Mouse (Mus musculus): Measurements from ENCODE around the gene Gcn1l1.

Gene Gcn1l1

DNA sequence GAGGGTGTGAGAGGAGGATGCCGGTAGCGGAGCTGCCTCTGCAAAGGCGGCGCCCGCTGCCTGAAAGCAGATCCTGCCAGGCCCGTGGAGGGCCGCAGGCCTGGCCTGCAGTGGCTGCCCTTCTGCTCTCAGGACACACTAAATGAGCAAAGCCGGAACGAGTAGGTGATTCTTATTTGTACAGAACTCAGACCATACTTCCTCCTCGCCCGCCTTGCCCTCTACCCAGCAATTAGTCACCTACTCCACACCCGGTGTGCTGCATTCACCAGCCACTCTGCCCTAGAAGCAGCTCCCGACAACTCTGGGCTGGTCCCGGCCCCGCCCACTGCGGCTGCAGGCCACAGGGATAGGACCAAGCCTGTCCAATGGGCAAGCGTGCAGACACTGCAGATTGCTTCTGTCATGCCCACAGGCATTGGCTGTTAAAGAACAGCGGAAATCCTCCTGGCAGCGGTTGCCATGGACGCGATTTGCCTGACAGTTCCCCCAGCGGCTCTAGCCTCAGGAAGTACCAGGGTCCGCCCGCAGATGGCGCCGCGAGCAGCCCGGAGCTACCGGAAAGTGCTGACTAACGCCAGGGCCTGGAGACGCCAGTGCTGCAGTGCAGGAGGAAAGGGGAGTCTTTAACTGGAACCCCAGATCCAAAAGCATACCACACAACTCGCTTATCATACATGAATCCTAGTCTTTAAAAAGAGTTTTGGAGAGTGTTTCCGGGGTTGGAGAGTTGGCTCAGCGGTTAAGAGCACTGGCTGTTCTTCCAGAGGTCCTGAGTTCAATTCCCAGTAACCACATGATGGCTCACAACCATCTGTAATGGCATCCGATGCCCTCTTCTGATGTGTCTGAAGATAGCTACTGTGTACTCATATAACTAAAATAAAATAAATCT, 87.9 kb downstream of the Gcn1l1 start:
- in situ Hi-C loops (cut with MboI, MseI), result no loop called here

DNA sequence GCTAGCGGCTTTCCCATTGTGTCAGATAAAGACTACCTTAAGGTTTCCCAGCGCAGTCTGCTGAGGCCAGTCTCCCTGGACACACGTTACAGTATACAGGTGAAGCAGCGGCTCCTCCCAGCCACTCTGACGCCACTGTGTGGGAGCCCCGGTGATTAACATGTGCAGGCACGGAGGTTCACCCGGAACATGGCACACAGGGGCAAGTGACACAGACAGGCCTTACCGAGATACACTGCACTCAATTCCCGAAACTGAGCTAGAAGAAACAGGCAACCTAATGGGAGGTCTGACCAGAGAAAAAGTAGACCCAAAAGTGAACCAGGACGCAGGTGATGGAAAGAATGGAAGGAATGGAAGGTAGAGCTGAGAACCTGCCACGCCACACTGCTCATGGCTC, 88.7 kb downstream of the Gcn1l1 start:
- in situ Hi-C loops (cut with MboI, MseI), result no loop called here

DNA sequence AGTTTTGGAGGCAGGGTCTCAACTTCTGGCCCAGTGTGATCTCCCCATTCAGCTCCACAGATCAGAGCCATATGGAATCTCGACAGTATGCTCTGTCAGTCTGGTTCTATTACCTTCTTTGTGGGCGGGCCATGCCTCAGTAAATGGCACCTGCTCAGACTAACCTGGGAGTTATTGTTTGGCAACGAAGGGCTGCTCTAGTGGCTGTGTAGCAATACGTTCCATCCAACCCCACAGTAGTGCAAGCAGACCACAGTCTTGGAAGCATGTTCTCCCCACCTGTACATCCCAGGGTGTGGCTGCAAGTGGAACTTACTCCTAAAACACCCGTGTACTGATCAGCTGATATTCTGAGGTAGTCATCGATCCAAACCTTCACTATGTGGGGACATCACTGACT, 91.6 kb downstream of the Gcn1l1 start:
- in situ Hi-C loops (cut with MboI, MseI), result loop anchor here (5.0 kb wide), 1 partner anchor 81 kb away; no protein-coding TSS in a partner anchor

DNA sequence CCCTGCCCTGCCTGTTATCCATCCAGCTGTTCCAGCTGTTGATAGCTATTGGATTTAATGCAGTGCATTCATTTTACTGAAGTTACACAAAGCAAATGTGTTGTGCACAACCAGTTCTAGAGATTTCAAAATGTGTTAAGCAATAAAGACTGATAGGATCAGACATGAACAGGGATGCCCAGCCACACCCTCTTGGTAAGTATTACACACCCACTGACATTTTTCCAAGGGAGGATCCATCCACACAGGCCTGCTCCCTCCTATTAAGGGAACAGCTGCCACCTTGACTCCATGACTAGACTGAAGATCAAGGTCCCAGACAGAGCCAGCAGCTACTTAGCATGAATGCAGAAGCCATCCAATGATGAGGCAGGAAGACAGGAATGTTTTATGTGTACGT, 92.2 kb downstream of the Gcn1l1 start:
- in situ Hi-C loops (cut with MboI, MseI), result loop anchor here (5.0 kb wide), 1 partner anchor 80 kb away; no protein-coding TSS in a partner anchor

DNA sequence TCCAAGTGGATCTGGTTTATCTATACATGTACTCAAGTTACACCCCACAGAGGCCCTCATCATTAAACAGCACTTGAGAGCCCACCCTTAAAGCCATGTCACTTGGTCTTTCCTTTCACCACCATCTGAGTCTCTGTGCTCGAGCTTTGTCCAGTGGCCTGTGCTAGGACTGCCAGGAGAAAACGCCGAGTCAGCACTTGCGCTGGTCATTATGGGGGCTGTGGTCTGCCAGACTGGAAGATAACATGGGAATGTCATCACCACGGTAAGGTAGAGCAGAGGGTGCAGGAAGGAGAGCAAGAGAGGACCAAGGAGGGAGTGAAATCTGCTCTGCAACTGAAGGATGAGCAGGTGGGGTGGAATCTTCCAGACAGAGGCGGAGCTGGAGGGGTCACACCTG, 93.3 kb downstream of the Gcn1l1 start:
- in situ Hi-C loops (cut with MboI, MseI), result loop anchor here (5.0 kb wide), 1 partner anchor 79 kb away; no protein-coding TSS in a partner anchor

DNA sequence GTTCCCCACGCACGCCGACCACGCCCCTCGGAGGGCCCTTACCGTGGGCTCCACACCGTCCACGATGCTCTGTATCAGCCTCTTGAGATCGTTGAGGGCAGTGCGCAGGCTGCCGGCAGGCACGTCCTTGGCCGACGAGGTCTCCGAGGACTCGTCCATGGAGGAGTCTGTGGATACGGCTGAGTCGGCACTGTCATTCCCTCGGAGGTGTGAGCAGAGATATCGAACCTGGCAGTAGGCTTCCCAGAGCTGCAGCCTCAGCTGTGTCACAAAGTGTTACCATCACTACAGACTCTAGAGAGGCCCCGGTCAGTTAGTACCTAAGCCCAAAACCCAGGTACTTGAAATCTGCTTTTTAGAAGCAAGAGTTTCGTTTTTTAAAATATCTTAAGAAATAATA, 97.6 kb downstream of the Gcn1l1 start:
- in situ Hi-C loops (cut with MboI, MseI), result no loop called here

DNA sequence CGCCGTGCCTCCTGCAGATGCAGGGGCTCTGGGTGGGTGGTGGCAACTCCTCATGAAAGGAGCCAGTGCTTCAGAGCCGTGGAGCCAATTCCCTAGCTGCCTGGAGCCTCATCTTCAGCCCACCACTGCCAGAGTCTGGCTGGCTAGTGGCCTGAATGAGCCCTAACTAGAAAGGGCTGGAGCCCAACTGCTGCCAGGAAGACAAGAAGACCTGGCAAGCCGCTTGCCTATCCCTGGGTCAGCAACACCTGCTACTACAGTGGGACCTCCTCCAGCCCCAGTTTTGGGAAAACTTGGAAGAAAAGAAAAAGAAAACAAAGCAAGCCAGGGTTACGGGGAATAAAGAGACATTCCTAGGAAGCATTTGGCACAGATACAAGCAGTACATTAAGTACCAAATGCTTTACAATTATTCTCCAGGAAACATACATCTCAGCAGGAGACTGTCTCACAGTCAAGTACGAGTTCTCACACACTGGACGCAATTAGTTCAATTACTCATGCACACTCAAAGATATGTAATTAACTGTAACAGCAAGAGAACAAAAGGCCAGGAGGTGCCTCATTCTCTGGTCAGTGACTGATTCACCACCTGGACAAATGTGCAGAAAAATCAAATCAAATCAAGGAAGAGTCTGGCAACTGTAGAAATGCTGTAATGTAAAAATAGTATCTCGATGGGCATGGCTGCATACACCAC, 101.5 kb downstream of the Gcn1l1 start:
- in situ Hi-C loops (cut with MboI, MseI), result no loop called here

DNA sequence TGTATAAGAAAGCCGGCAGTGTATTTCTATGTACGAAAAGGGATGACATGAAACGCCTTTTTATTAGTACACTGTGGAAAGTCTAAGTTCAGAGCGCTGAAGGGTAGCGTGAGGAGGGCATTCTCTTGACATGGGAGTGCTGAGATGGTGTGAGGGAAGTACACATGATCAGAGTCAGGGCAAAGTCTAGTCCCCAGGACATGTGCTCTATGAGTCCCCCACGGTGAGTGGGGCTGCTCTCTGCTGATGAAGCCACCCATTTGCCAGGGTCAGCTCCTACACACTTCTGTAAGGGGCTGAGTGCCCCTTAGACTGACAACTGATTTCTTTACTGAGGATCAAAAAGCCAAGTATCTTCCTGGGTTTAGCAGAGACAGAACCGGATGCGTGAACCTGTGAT, 102.2 kb downstream of the Gcn1l1 start:
- in situ Hi-C loops (cut with MboI, MseI), result no loop called here

DNA sequence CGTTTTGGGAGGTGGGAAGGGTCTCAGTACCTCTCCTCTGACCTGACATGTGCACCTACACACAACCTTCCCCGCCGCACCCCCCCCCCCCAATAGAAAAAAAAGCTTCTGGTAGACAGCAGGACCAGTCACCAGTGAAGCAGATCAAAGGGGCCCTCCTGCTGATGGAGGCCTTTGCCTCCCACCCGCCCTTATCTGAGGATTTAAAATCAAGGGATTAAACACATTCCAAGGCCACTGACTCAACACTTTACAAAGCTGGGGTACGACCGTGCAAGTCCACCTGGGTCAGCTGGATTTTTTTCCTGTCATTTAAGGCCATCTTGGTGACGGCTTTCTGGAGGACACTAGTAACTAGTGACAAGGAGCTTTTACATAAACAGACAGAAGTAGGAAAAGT, 102.8 kb downstream of the Gcn1l1 start:
- in situ Hi-C loops (cut with MboI, MseI), result no loop called here

DNA sequence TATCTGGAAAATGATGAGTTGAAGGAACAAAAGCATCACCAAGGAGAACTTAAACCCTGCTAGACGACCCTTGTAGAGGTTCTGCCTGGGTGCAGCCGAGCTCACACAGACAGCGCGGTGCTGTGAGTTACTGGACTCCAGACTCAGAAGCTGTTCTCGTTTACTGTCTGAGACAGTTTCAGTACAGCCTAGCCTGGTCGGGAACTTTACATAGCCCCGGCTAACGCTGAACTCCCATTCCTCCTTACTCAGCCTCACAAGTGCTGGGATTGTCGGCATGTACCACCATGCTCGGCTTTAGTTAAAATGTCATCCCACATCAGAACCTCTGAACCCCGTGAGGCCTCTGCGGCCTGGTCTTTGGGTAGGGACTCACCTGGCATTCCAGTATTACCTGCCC, 103.9 kb downstream of the Gcn1l1 start:
- in situ Hi-C loops (cut with MboI, MseI), result no loop called here

DNA sequence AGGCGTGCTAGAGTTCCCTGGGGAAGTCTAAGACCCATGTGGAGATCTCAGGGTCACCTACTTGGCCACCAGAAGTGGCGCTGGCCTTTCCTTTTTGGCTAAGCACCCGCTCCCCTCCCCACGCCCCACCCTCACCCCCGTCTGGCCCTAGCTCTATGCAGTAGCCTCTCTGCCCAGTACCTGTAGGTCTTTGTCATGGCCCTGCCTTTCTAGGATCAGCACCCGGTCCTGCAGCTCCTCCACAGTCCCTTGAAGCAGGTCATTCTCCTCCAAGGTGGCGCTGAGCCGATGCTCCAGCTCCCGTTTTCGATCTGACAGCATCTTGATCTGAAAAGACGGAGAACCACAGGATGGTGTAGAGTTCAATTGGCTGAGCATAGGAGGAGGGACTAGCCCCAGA, 104.9 kb downstream of the Gcn1l1 start:
- in situ Hi-C loops (cut with MboI, MseI), result no loop called here

DNA sequence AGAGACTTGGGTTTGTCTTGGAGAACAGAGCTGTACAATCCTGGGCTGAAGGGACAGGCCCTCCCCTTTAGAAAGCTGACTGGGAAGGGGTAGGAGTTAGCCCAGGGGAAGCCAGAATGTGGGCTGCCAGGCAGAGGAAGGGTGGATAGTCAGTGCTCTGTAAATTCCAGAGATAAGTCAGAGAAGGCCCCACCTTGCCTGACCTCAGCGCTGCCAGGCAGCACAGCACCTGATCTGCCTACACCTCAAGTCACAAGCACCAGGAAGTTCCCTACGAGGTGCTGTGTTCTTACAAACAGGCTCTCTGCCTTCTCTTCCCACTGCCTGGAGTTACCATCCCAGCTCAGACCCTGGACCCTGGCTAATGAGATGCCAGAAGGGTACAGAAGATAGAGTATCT, 105.4 kb downstream of the Gcn1l1 start:
- in situ Hi-C loops (cut with MboI, MseI), result no loop called here

DNA sequence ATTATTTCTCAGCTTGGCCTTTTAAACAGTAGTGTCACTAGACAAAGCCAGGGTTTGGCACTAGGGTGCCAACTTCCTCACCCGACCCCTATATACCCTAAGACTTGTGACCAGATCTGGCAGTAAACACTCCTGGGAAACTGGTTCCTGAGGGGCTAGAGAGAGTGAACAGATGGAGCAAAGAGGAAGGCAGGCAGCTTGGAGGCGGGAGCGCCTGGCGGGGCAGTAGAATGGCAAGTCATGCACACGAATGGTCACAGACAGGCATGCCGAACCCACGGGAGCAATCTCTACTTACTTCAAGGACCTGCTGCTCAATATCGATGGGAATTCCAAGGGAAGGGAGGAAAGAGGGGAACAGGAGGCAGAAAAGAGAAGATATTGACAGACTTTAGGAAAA, 106.8 kb downstream of the Gcn1l1 start:
- in situ Hi-C loops (cut with MboI, MseI), result no loop called here

Data from regulatory T cell (primary cell).